ENCODE assay signal across 8 mouse cellular contexts in the genomic region with DNA sequence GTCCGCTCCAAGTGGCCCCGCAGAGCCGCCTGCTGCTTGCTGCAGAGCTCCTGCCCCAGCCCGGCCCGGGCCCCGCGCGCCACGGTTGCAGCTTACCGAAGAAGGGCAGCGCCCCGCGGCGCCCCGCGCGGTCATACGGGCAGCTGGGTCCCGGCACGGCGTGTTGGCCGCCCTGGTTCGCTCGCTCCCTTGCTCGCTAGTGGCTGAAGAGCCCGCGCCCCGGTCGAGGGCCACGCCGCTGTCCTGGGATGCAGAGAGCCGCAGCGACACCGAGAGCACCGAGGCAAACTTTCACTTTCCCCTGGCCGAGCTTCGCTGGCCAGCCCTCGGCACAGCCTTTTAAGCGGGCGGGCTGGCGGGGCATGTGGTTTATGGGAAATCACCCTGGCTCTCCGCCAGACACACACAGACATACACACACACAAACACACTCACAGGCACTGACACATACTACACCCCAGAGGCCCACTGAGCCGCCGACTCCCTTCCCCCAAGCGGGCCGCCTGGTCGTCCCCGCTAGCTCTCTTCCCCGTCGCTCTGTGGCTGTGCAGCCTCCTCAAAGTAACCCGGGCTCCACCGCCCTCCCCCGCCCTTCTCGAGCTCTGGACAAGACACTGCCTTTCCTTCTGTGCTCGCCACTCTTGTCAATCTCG. TPM values are rescaled to one million over a fixed set of nuclear protein-coding genes. Genes with fewer than 3 reads are reported as not detected.
DNase-seq lines count a peak whose midpoint lies in the region.

A gene (minus strand): TSS at position 541 of the 653 bp plus-strand sequence.

- DNase-seq in T-cell, adult 2 months (ENCODE audit: low spot score): peak; percentile 63
- DNase-seq in cerebellum, postnatal 4 days (ENCODE audit: low spot score in 2 of 2): peak; percentile 51 to 74
- DNase-seq in gastrocnemius, postnatal 10 days: peak; percentile 85
- DNase-seq in induced T-regulatory cell, adult 2 months (ENCODE audit: low read depth): peak; percentile 86
- peak; percentile 58 to 72 for DNase-seq in left cerebral cortex, adult 8-10 months (ENCODE audit: low spot score in 2 of 2)
- DNase-seq in right cerebral cortex, postnatal 10 days (ENCODE audit: low spot score in 2 of 2): peak; percentile 79 to 84
- peak; percentile 81 for DNase-seq in urinary bladder, postnatal 25 days (ENCODE audit: low spot score)

- no peaks in the 10 kb centered on the region for H3K36me3 ChIP-seq in megakaryocyte, embryonic 14.5 days (replicated peaks; ENCODE audit: low read length)

- H3K27me3 ChIP-seq in megakaryocyte, embryonic 14.5 days (replicated peaks): peaks cover 93% of the 10 kb centered on the region

- H3K9me3 ChIP-seq in megakaryocyte, embryonic 14.5 days: no peaks in the 10 kb centered on the region

- H3K4me3 ChIP-seq in megakaryocyte, embryonic 14.5 days (replicated peaks): peak within 1 kb of the TSS; percentile 94

- peaks cover 34% of the 10 kb centered on the region for H3K4me1 ChIP-seq in megakaryocyte, embryonic 14.5 days

RNA-seq across cellular contexts. Expression of the gene that starts here (rescaled TPM):
- total RNA-seq in gastrocnemius, postnatal 10 days (2021): 10 to 100 TPM; 14.2 to 21.4 TPM
- 10 to 100 TPM; 18.6 to 34.2 (median 26.6) TPM for total RNA-seq in left cerebral cortex, adult 8-10 months (2022)
- polyA plus RNA-seq in megakaryocyte, embryonic 14.5 days (2012; ENCODE audit: insufficient read depth, low replicate concordance): 1.5 and 4.0 TPM in 2 replicates

Comparison
In these comparisons a context has a peak if more than half of its experiments do, and no peak if none do; other contexts are left out.
1. Peak in every context shown above with its lines: DNase-seq and H3K4me3 ChIP-seq.